ENCODE assay signal across 8 mouse cellular contexts in the genomic region with DNA sequence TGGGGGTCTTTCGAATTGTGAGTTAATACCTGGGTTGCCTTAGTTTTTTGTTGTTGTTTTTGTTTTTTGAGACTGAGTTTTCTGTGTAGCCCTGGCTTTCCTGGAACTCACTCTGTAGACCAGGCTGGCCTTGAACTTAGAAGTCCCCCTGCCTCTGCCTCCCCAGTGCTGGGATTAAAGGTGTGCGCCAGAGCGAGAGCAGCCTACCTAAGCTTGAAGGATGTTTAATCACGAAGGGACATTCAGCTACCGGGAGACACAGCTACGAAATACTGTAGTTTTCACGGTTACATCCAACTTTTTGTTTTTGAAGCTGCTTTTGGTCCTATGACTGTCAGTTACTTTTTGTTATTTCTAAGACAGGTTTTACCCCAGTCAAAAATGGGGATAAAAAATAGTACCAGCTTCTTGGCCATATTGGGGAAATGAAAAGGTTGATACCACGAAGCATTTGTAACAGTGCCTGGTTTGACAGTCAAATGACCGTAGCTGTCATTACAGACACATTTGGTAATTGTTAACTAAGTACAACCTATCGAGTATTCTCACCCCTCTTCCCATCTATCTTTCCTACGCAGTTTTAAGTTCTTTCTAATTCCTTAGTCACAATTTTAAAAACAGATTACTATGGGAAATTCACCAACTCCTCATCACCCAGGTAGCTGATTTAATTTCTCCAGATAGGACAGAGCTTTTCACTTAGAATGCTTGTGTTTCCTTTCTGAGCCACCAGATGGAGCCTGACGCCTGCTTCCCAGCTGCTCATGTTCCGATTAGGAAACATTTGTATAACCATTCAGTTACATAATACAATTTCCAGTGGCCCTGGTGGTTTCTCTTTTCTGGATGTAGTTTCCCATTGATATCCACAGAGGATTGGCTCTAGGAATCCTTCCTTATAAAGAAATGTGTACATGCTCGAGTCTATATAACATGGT. TPM values are rescaled to one million over a fixed set of nuclear protein-coding genes. Genes with fewer than 3 reads are reported as not detected.
DNase-seq lines count a peak whose midpoint lies in the region; ATAC-seq and TF ChIP-seq lines count a peak whose summit lies in the region.

No protein-coding gene starts in this region.

- no peak for TF ChIP-seq POLR2A in bone marrow, adult 2 months (IDR thresholded peaks at IDR 0.05; ENCODE audit: borderline replicate concordance, control insufficient read depth, low read depth, low read length)

- no peak overlapping the region for H3K27ac ChIP-seq in bone marrow, adult 2 months (ENCODE audit: control insufficient read depth, insufficient read depth, low read depth, low read length, poor library complexity)
- H3K27ac ChIP-seq in embryonic facial prominence, embryonic 15.5 days (replicated peaks): peak overlapping the region; percentile 91
- peak overlapping the region; percentile 98 for H3K27ac ChIP-seq in heart, embryonic 10.5 days
- no peak overlapping the region for H3K27ac ChIP-seq in limb, embryonic 13.5 days
- no peak overlapping the region for H3K27ac ChIP-seq in midbrain, embryonic 14.5 days (replicated peaks; ENCODE audit: low read depth, low read length)

- 30% methylated on average over 14 of the region's 14 CpGs for WGBS in bone marrow, adult 2 months
- 34% methylated on average over 14 of the region's 14 CpGs for WGBS in embryonic facial prominence, embryonic 15.5 days
- 44% methylated on average over 14 of the region's 14 CpGs for WGBS in heart, embryonic 10.5 days
- WGBS in limb, embryonic 13.5 days: 49% methylated on average over 14 of the region's 14 CpGs
- WGBS in midbrain, embryonic 14.5 days: 51% methylated on average over 14 of the region's 14 CpGs

- ATAC-seq in embryonic facial prominence, embryonic 15.5 days (ENCODE audit: insufficient number of reproducible peaks, low FRiP score, low TSS enrichment, low read depth): no peak
- no peak for ATAC-seq in limb, embryonic 13.5 days (ENCODE audit: low FRiP score, low read depth)
- ATAC-seq in midbrain, embryonic 14.5 days (ENCODE audit: low FRiP score, low TSS enrichment): no peak

- no peak overlapping the region for H3K4me3 ChIP-seq in bone marrow, adult 2 months (replicated peaks; ENCODE audit: control insufficient read depth, low read depth, low read length)
- H3K4me3 ChIP-seq in embryonic facial prominence, embryonic 15.5 days (replicated peaks): peak overlapping the region; percentile 94
- H3K4me3 ChIP-seq in heart, embryonic 10.5 days: peak overlapping the region; percentile 88
- H3K4me3 ChIP-seq in limb, embryonic 13.5 days: peak overlapping the region; percentile 80
- H3K4me3 ChIP-seq in midbrain, embryonic 14.5 days (replicated peaks; ENCODE audit: low read depth, low read length): peak overlapping the region; percentile 71

- H3K36me3 ChIP-seq in embryonic facial prominence, embryonic 15.5 days: peaks cover 15% of the 10 kb centered on the region
- H3K36me3 ChIP-seq in heart, embryonic 10.5 days: peaks cover 31% of the 10 kb centered on the region
- peaks cover 27% of the 10 kb centered on the region for H3K36me3 ChIP-seq in limb, embryonic 13.5 days
- H3K36me3 ChIP-seq in midbrain, embryonic 14.5 days (ENCODE audit: control insufficient read depth, insufficient read depth, low read length): peaks cover 15% of the 10 kb centered on the region

- no peaks in the 10 kb centered on the region for H3K9me3 ChIP-seq in embryonic facial prominence, embryonic 15.5 days (replicated peaks)
- no peaks in the 10 kb centered on the region for H3K9me3 ChIP-seq in heart, embryonic 10.5 days
- H3K9me3 ChIP-seq in limb, embryonic 13.5 days: no peaks in the 10 kb centered on the region
- H3K9me3 ChIP-seq in midbrain, embryonic 14.5 days (ENCODE audit: control insufficient read depth, low read length): no peaks in the 10 kb centered on the region

- no peaks in the 10 kb centered on the region for H3K27me3 ChIP-seq in embryonic facial prominence, embryonic 15.5 days
- H3K27me3 ChIP-seq in heart, embryonic 10.5 days (ENCODE audit: insufficient read depth, poor library complexity, severe bottlenecking): no peaks in the 10 kb centered on the region
- no peaks in the 10 kb centered on the region for H3K27me3 ChIP-seq in limb, embryonic 13.5 days
- H3K27me3 ChIP-seq in midbrain, embryonic 14.5 days (ENCODE audit: control insufficient read depth, insufficient read depth, low read length): no peaks in the 10 kb centered on the region

- TF ChIP-seq CTCF in bone marrow, adult 2 months (IDR thresholded peaks at IDR 0.05; ENCODE audit: control insufficient read depth, insufficient read depth, low read length): peak; percentile 82

- no peak overlapping the region for H3K9ac ChIP-seq in embryonic facial prominence, embryonic 15.5 days
- peak overlapping the region; percentile 84 for H3K9ac ChIP-seq in limb, embryonic 13.5 days
- peak overlapping the region; percentile 71; the same call in 1 of the 2 replicates for H3K9ac ChIP-seq in midbrain, embryonic 14.5 days (replicated peaks; ENCODE audit: low read length)

- no peaks in the 10 kb centered on the region; the same call in 1 of the 2 replicates for H3K4me1 ChIP-seq in bone marrow, adult 2 months (ENCODE audit: control insufficient read depth, insufficient read depth, low read length)
- H3K4me1 ChIP-seq in embryonic facial prominence, embryonic 15.5 days: peaks cover 20% of the 10 kb centered on the region
- peaks cover 12% of the 10 kb centered on the region; the same call in 1 of the 2 replicates for H3K4me1 ChIP-seq in heart, embryonic 10.5 days
- H3K4me1 ChIP-seq in limb, embryonic 13.5 days: peaks cover 20% of the 10 kb centered on the region
- peaks cover 6% of the 10 kb centered on the region for H3K4me1 ChIP-seq in midbrain, embryonic 14.5 days (ENCODE audit: control insufficient read depth, insufficient read depth, low read length)

- DNase-seq in CD4-positive helper T cell, adult 2 months (ENCODE audit: low read depth, low spot score): peak; percentile 80
- peak; percentile 80 for DNase-seq in heart, embryonic 10.5 days (ENCODE audit: low spot score)
- peak; percentile 91 for DNase-seq in kidney, adult 9 months
- DNase-seq in midbrain, embryonic 14.5 days: peak; percentile 88
- peak; percentile 61 to 64 for DNase-seq in spleen, postnatal 36 days (ENCODE audit: low spot score in 2 of 2)

- H3K4me2 ChIP-seq in embryonic facial prominence, embryonic 15.5 days (replicated peaks): peak overlapping the region; percentile 72
- peak overlapping the region; percentile 78 for H3K4me2 ChIP-seq in limb, embryonic 13.5 days (replicated peaks)
- H3K4me2 ChIP-seq in midbrain, embryonic 14.5 days (ENCODE audit: low read length): peak overlapping the region; percentile 67

RNA-seq across cellular contexts. Expression of gene Nepro, which starts 1.5 kb away (rescaled TPM):
- 4.4 and 4.6 TPM in 2 replicates for polyA plus RNA-seq in bone marrow, adult 2 months (2011; ENCODE audit: insufficient read depth, insufficient read length, low replicate concordance, missing spikeins)
- polyA plus RNA-seq in embryonic facial prominence, embryonic 15.5 days (2015; fragmentation: Nextera tagmentation; extraction: Ambion mirVana): 7.3 and 7.9 TPM in 2 replicates
- 8.7 and 9.3 TPM in 2 replicates for polyA plus RNA-seq in heart, embryonic 10.5 days (2016; fragmentation: Nextera tagmentation; extraction: Ambion mirVana)
- 10.2 and 11.0 TPM in 2 replicates for polyA plus RNA-seq in limb, embryonic 13.5 days (2015; fragmentation: Nextera tagmentation; extraction: Ambion mirVana)
- polyA plus RNA-seq in midbrain, embryonic 14.5 days (2014; fragmentation: Nextera tagmentation; extraction: Ambion mirVana): 3.8 and 5.7 TPM in 2 replicates

RNA-seq across cellular contexts. Expression of gene Gtpbp8, which starts 20.6 kb away (rescaled TPM):
- 4.4 and 8.4 TPM in 2 replicates for polyA plus RNA-seq in bone marrow, adult 2 months (2011; ENCODE audit: insufficient read depth, insufficient read length, low replicate concordance, missing spikeins)
- polyA plus RNA-seq in embryonic facial prominence, embryonic 15.5 days (2015; fragmentation: Nextera tagmentation; extraction: Ambion mirVana): 21.0 and 24.7 TPM in 2 replicates
- polyA plus RNA-seq in heart, embryonic 10.5 days (2016; fragmentation: Nextera tagmentation; extraction: Ambion mirVana): 26.3 and 26.5 TPM in 2 replicates
- polyA plus RNA-seq in limb, embryonic 13.5 days (2015; fragmentation: Nextera tagmentation; extraction: Ambion mirVana): 28.4 and 28.6 TPM in 2 replicates
- 40.6 and 50.5 TPM in 2 replicates for polyA plus RNA-seq in midbrain, embryonic 14.5 days (2014; fragmentation: Nextera tagmentation; extraction: Ambion mirVana)

RNA-seq across cellular contexts. Expression of gene Cd200r1, which starts 40.0 kb away (rescaled TPM):
- 1.6 and 5.3 TPM in 2 replicates for polyA plus RNA-seq in bone marrow, adult 2 months (2011; ENCODE audit: insufficient read depth, insufficient read length, low replicate concordance, missing spikeins)
- 1.6 and 2.1 TPM in 2 replicates for polyA plus RNA-seq in embryonic facial prominence, embryonic 15.5 days (2015; fragmentation: Nextera tagmentation; extraction: Ambion mirVana)
- polyA plus RNA-seq in heart, embryonic 10.5 days (2016; fragmentation: Nextera tagmentation; extraction: Ambion mirVana): 1.8 and 2.6 TPM in 2 replicates
- polyA plus RNA-seq in limb, embryonic 13.5 days (2015; fragmentation: Nextera tagmentation; extraction: Ambion mirVana): 0.83 and 0.84 TPM in 2 replicates
- polyA plus RNA-seq in midbrain, embryonic 14.5 days (2014; fragmentation: Nextera tagmentation; extraction: Ambion mirVana): 0.61 TPM in 1 of 2 replicates, not detected in the other

Comparison
In these comparisons a context has a peak if more than half of its experiments do, and no peak if none do; other contexts are left out.
1. H3K27ac ChIP-seq: peak in embryonic facial prominence, embryonic 15.5 days (single experiment) and heart, embryonic 10.5 days (single experiment); none in bone marrow, adult 2 months (single experiment), limb, embryonic 13.5 days (single experiment) and midbrain, embryonic 14.5 days (single experiment).
2. Peak in every context shown above with its lines, with median percentiles within 50 percentile points of each other: DNase-seq and H3K4me2 ChIP-seq.